Mouse (Mus musculus) midbrain, embryonic 15.5 days (tissue): ENCODE results near the gene Rcan1. TPM values are rescaled to one million over a fixed set of nuclear protein-coding genes. Genes with fewer than 3 reads are reported as not detected.

ENCODE experiments used
- ATAC-seq: fragments of 200-750 bp; cut with Nextera tagmentation; replicated peaks from 2 replicates; pipeline ENCODE4 v1.8.0; 2017; ENCODE audit warnings: moderate TSS enrichment
- H3K27ac ChIP-seq: fragments of 300-500 bp; sonication (generic); 2 replicates; pipeline ENCODE4 v1.5.1; 2015; ENCODE audit warnings: mild to moderate bottlenecking, inconsistent platforms
- H3K27me3 ChIP-seq: fragments of 300-500 bp; sonication (generic); replicated peaks from 2 replicates; pipeline ENCODE4 v1.6.1; 2015; ENCODE audit warnings: inconsistent platforms
- H3K36me3 ChIP-seq: fragments of 300-500 bp; sonication (generic); replicated peaks from 2 replicates; pipeline ENCODE4 v1.6.1; 2015; ENCODE audit warnings: inconsistent platforms
- H3K4me1 ChIP-seq: fragments of 300-500 bp; sonication (generic); 2 replicates; pipeline ENCODE4 v1.6.1; 2015; ENCODE audit warnings: inconsistent platforms
- H3K4me2 ChIP-seq: fragments of 300-500 bp; sonication (generic); 2 replicates; pipeline ENCODE4 v1.6.1; 2015; ENCODE audit warnings: inconsistent platforms, mild to moderate bottlenecking, moderate library complexity
- H3K4me3 ChIP-seq: fragments of 300-500 bp; sonication (generic); 2 replicates; pipeline ENCODE4 v1.5.1; 2015; ENCODE audit warnings: mild to moderate bottlenecking, inconsistent platforms
- H3K9ac ChIP-seq: fragments of 300-500 bp; sonication (generic); 2 replicates; pipeline ENCODE4 v1.6.1; 2015; ENCODE audit warnings: mild to moderate bottlenecking, inconsistent platforms
- H3K9me3 ChIP-seq: fragments of 300-500 bp; sonication (generic); 2 replicates; pipeline ENCODE4 v1.6.1; 2016; ENCODE audit warnings: inconsistent platforms
- WGBS: fragments of 180-500 bp; shearing (Covaris S2); methylation state at CpG from one replicate; pipeline ENCODE4 v1.1.7; 2015; ENCODE audit warnings: mixed read lengths; 5-methylcytosine and 5-hydroxymethylcytosine counted together
- polyA plus RNA-seq: library from polyadenylated mRNA; unstranded; fragments of >200 nt; fragmentation: Nextera tagmentation; extraction: Ambion mirVana; gene quantifications from 2 replicates; pipeline ENCODE4 v1.2.1, GENCODE M21; 2015

Gene Rcan1
- polyA plus RNA-seq, 1 experiment from 2014 or later = 82.1 TPM

- no peaks in the 10 kb centered on the region for H3K27me3 ChIP-seq
- H3K4me2 ChIP-seq = peak overlapping the region; percentile 60
- H3K4me3 ChIP-seq = peak overlapping the region; percentile 82
- no peaks in the 10 kb centered on the region for H3K36me3 ChIP-seq
- ATAC-seq = peak; percentile 98
- H3K9ac ChIP-seq = peak overlapping the region; percentile 68
- H3K4me1 ChIP-seq = peaks cover 28% of the 10 kb centered on the region
- WGBS = under 1% methylated on average over 94 of the region's 94 CpGs
- no peaks in the 10 kb centered on the region for H3K9me3 ChIP-seq
- H3K27ac ChIP-seq = peak overlapping the region; percentile 82
Observed at GRCm38 (mm10) chr16:92465642-92466526, 4.8 kb downstream of the Rcan1 start.

DNA sequence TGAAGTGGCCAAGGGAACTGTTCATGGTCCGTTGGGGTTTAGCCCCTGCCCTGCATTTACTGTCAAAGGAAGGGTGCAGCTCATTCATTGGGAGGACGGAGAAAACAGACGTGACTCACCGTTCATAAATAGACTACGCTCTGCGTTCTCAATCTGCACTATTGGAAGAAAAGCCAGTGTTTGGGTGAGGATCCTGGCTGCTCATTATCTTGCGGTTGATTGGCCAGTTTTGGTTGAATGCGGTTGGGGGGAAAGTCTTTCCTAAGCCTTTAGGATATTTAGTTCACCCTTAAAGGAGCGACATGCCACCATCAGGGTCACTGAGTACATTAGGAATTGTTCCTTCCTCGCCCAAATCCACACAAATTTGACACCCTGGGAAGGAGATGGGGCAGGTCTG is 5.4 kb downstream of the Rcan1 start:
- Histone ChIP-seq H3K27ac (peak overlapping the region; percentile 82), H3K27me3 (no peaks in the 10 kb centered on the region), H3K9me3 (no peaks in the 10 kb centered on the region), H3K4me1 (peaks cover 30% of the 10 kb centered on the region), H3K9ac (peak overlapping the region; percentile 68), H3K4me3 (peak overlapping the region; percentile 82), H3K4me2 (peak overlapping the region; percentile 60), H3K36me3 (no peaks in the 10 kb centered on the region)
- ATAC-seq = 0 out of 2 replicates have a peak, but pooled peaks have one; percentile 0
- 3% methylated on average over 10 of the region's 10 CpGs for WGBS

DNA sequence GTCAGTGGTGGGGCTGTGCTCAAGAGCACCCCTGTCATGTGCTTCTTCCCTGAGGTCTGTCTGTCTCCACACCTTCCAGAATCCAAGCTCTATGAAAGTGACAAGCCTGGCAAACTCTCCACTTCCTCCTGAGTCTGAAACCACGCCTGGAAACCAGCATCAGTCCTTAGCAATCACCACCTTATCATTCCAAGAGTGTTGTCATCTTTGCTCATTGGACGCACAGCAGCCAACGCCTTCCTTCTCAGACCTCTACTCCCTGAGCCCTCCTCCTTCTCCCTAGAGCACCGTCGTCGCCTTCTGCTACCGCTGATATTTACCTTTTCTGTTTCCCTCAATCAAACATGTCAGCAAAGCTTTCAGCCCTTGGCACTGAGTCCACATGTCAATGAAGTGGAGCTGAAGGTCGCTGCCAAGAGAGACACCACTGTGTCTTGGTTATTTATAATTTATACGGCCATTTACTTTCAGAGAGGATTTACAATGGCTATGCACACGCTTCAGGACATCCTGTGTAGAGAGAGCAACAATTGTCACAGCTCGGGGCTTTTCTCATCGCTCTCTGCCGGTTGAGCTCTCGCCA is 6.2 kb downstream of the Rcan1 start:
- H3K9me3 ChIP-seq = no peaks in the 10 kb centered on the region
- H3K4me2 ChIP-seq = peak overlapping the region; percentile 60
- H3K36me3 ChIP-seq = no peaks in the 10 kb centered on the region
- H3K4me1 ChIP-seq = peaks cover 30% of the 10 kb centered on the region
- 32% methylated on average over 14 of the region's 14 CpGs for WGBS
- H3K9ac ChIP-seq = peak overlapping the region; percentile 68; the same call in 1 of the 2 replicates
- peak overlapping the region; percentile 82 for H3K4me3 ChIP-seq
- ATAC-seq = no peak
- peak overlapping the region; percentile 82; the same call in 1 of the 2 replicates for H3K27ac ChIP-seq
- no peaks in the 10 kb centered on the region for H3K27me3 ChIP-seq

DNA sequence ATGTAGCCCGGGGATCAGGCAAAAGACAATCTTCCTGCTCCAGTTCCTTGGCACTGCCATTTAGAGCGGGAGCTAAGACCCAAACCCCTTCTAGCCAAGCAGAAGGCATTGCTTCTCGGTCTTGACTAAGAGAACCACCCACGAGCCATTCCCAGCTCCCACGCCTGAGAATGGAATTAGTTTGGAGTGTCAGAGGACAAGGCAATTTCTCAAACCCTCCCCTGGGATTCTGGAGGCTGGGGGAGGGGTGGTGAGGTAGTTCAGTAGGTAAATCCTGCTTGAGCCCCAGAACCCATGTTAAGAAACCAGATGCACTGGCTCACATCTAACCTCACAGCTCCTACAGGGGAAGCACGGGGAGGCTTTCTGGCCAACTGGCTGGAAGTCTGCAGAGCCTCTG is 9.3 kb downstream of the Rcan1 start:
- ATAC-seq = no peak
- Histone ChIP-seq H3K9me3 (no peaks in the 10 kb centered on the region), H3K27ac (no peak overlapping the region), H3K4me3 (no peak overlapping the region), H3K9ac (no peak overlapping the region), H3K27me3 (no peaks in the 10 kb centered on the region), H3K36me3 (no peaks in the 10 kb centered on the region), H3K4me1 (peaks cover 34% of the 10 kb centered on the region), H3K4me2 (no peak overlapping the region)
- WGBS = 74% methylated on average over 6 of the region's 6 CpGs

GRCm38 (mm10) chr16:92457594-92457993 is 13.1 kb downstream of the Rcan1 start:
- Histone ChIP-seq H3K36me3 (no peaks in the 10 kb centered on the region; the same call in 1 of the 2 replicates), H3K27ac (no peak overlapping the region), H3K4me1 (peaks cover 12% of the 10 kb centered on the region; the same call in 1 of the 2 replicates), H3K9me3 (no peaks in the 10 kb centered on the region), H3K4me3 (no peak overlapping the region), H3K4me2 (no peak overlapping the region), H3K27me3 (no peaks in the 10 kb centered on the region), H3K9ac (no peak overlapping the region)
- 16% methylated on average over 7 of the region's 7 CpGs for WGBS
- ATAC-seq = peak; percentile 62; the same call in 1 of the 2 replicates

GRCm38 (mm10) chr16:92455969-92456368 is 14.7 kb downstream of the Rcan1 start:
- no peak for ATAC-seq
- 90% methylated on average over 5 of the region's 5 CpGs for WGBS
- H3K27me3 ChIP-seq = no peaks in the 10 kb centered on the region

GRCm38 (mm10) chr16:92455488-92455887 is 15.2 kb downstream of the Rcan1 start:
- 56% methylated on average over 8 of the region's 8 CpGs for WGBS
- Histone ChIP-seq H3K4me3 (no peak overlapping the region), H3K27ac (no peak overlapping the region), H3K4me2 (no peak overlapping the region), H3K27me3 (no peaks in the 10 kb centered on the region), H3K9me3 (no peaks in the 10 kb centered on the region), H3K9ac (no peak overlapping the region), H3K36me3 (no peaks in the 10 kb centered on the region; the same call in 1 of the 2 replicates), H3K4me1 (peaks cover 4% of the 10 kb centered on the region; the same call in 1 of the 2 replicates)
- ATAC-seq = no peak

More at GRCm38 (mm10) chr16:92455969-92456368, 14.7 kb downstream of the Rcan1 start:
- H3K36me3 ChIP-seq = no peaks in the 10 kb centered on the region; the same call in 1 of the 2 replicates
- no peak overlapping the region for H3K27ac ChIP-seq
- peaks cover 6% of the 10 kb centered on the region; the same call in 1 of the 2 replicates for H3K4me1 ChIP-seq
- no peaks in the 10 kb centered on the region for H3K9me3 ChIP-seq
- H3K4me3 ChIP-seq = no peak overlapping the region
- no peak overlapping the region for H3K4me2 ChIP-seq
- no peak overlapping the region for H3K9ac ChIP-seq

- H3K4me3 ChIP-seq = no peak overlapping the region
- 88% methylated on average over 18 of the region's 18 CpGs for WGBS
- H3K27me3 ChIP-seq = no peaks in the 10 kb centered on the region
- peaks cover 4% of the 10 kb centered on the region; the same call in 1 of the 2 replicates for H3K4me1 ChIP-seq
- H3K9ac ChIP-seq = no peak overlapping the region
- no peak overlapping the region for H3K4me2 ChIP-seq
- H3K36me3 ChIP-seq = no peaks in the 10 kb centered on the region; the same call in 1 of the 2 replicates
- ATAC-seq = no peak
- no peak overlapping the region for H3K27ac ChIP-seq
- H3K9me3 ChIP-seq = no peaks in the 10 kb centered on the region
Observed at GRCm38 (mm10) chr16:92454495-92454894, 16.2 kb downstream of the Rcan1 start.

DNA sequence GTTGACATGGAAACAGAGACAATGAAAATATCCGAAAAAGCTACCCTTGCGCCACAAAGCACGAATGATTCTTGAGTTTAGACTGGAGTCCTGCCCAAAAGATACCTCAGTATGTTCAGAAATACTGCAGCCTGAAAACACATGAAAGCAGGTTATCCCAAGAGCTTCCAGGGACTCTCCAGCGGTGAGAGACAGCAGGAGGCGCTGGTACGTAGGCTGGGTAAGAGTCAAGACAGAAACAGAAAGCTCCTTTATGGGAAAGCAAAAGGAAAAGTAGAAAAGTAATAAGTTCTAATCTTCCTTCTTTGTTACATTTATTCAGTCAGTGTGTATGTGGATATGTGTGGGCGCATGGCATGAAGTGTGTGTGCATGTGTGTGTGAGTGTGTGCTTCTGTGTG is 16.7 kb downstream of the Rcan1 start:
- Histone ChIP-seq H3K4me1 (peaks cover 4% of the 10 kb centered on the region; the same call in 1 of the 2 replicates), H3K27ac (no peak overlapping the region), H3K9me3 (no peaks in the 10 kb centered on the region), H3K27me3 (no peaks in the 10 kb centered on the region), H3K9ac (no peak overlapping the region), H3K4me3 (no peak overlapping the region), H3K4me2 (no peak overlapping the region), H3K36me3 (no peaks in the 10 kb centered on the region; the same call in 1 of the 2 replicates)
- 85% methylated on average over 7 of the region's 7 CpGs for WGBS
- ATAC-seq = no peak

- peaks cover 4% of the 10 kb centered on the region; the same call in 1 of the 2 replicates for H3K4me1 ChIP-seq
- H3K9me3 ChIP-seq = no peaks in the 10 kb centered on the region
- no peaks in the 10 kb centered on the region; the same call in 1 of the 2 replicates for H3K36me3 ChIP-seq
- H3K27ac ChIP-seq = no peak overlapping the region
- WGBS = 66% methylated on average over 8 of the region's 8 CpGs
- H3K4me3 ChIP-seq = no peak overlapping the region
- H3K9ac ChIP-seq = no peak overlapping the region
- no peak for ATAC-seq
- H3K4me2 ChIP-seq = no peak overlapping the region
- no peaks in the 10 kb centered on the region for H3K27me3 ChIP-seq
Observed at GRCm38 (mm10) chr16:92452609-92453008, 18.1 kb downstream of the Rcan1 start.

DNA sequence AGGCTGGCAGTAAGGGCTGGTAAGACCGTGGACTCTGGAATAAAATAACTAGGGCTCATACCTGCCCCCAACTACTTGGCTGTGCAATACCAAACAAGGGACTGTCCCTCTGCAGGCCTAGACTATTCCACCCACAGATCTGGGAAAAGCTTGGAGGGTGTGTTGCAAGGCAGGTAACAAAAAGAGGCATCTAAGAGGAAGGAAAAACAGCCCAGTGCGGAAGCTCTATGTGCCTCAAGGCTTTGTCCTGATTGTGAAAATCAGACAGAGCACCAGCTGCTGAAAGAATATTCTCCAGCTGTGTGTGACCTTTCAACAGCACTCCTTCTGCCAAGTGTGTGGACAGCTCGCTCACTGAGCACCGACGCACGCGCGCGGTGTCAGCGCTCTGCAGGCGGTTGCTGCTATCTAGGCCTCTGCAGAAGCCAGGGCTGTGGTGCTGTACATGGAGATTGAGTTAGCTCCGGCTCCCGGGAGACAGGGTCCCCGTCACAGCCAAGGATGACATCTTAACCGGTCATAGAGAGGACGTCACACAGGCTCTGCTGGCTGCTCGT is 19.1 kb downstream of the Rcan1 start:
- H3K4me1 ChIP-seq = no peaks in the 10 kb centered on the region
- peak; percentile 43; the same call in 1 of the 2 replicates for ATAC-seq
- no peaks in the 10 kb centered on the region for H3K9me3 ChIP-seq
- H3K27ac ChIP-seq = no peak overlapping the region
- no peak overlapping the region for H3K4me3 ChIP-seq
- no peak overlapping the region for H3K9ac ChIP-seq
- H3K27me3 ChIP-seq = no peaks in the 10 kb centered on the region
- H3K4me2 ChIP-seq = no peak overlapping the region
- no peaks in the 10 kb centered on the region; the same call in 1 of the 2 replicates for H3K36me3 ChIP-seq
- 84% methylated on average over 17 of the region's 17 CpGs for WGBS

GRCm38 (mm10) chr16:92450331-92450730 is 20.3 kb downstream of the Rcan1 start:
- Histone ChIP-seq H3K4me2 (no peak overlapping the region), H3K4me3 (no peak overlapping the region), H3K27ac (no peak overlapping the region), H3K9ac (no peak overlapping the region), H3K36me3 (no peaks in the 10 kb centered on the region; the same call in 1 of the 2 replicates), H3K9me3 (no peaks in the 10 kb centered on the region), H3K27me3 (no peaks in the 10 kb centered on the region), H3K4me1 (no peaks in the 10 kb centered on the region)
- ATAC-seq = no peak
- 84% methylated on average over 8 of the region's 8 CpGs for WGBS
